Mouse (Mus musculus): ENCODE results near the gene 1700029H14Rik. TPM values are rescaled to one million over a fixed set of nuclear protein-coding genes. Genes with fewer than 3 reads are reported as not detected.

The 1700029H14Rik gene
- polyA plus RNA-seq, 1 experiment from 2014 or later = not detected

- ATAC-seq (replicated peaks) = no peak
- H3K9ac ChIP-seq = no peak overlapping the region
- no peak overlapping the region for H3K4me3 ChIP-seq
Observed at GRCm38 (mm10) chr8:13516728-13517127, 45.5 kb downstream of the 1700029H14Rik start.

DNA sequence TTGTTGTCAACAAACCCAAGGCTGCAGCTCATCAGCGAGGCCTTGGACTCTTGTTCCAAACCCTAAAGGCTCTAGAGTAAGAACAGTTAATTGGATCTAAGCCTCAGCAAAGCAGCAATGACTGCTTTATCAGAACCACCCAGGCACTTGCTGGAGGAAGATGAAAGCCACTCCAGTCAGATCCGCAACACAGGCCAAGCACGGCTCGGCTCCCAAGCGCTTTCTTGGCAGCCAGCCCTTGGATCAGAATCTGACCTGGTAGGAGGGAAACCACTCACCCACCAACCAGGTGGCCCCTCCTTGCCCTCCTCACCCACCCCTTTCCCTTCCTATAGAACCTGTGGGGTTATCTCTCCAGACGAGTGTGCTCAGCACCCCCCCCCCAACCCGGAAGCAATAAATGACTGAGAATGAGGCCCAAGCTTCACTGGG lies 46.2 kb downstream of the 1700029H14Rik start:
- 68% methylated on average over 7 of the region's 7 CpGs for WGBS
- Histone ChIP-seq H3K4me2 (no peak overlapping the region), H3K36me3 (replicated peaks) (no peaks in the 10 kb centered on the region)

More at GRCm38 (mm10) chr8:13516728-13517127, 45.5 kb downstream of the 1700029H14Rik start:
- Histone ChIP-seq H3K4me1 (no peaks in the 10 kb centered on the region), H3K36me3 (replicated peaks) (no peaks in the 10 kb centered on the region), H3K27me3 (replicated peaks) (no peaks in the 10 kb centered on the region), H3K9me3 (no peaks in the 10 kb centered on the region), H3K27ac (no peak overlapping the region), H3K4me2 (no peak overlapping the region)
- WGBS = 88% methylated on average over 5 of the region's 5 CpGs

DNA sequence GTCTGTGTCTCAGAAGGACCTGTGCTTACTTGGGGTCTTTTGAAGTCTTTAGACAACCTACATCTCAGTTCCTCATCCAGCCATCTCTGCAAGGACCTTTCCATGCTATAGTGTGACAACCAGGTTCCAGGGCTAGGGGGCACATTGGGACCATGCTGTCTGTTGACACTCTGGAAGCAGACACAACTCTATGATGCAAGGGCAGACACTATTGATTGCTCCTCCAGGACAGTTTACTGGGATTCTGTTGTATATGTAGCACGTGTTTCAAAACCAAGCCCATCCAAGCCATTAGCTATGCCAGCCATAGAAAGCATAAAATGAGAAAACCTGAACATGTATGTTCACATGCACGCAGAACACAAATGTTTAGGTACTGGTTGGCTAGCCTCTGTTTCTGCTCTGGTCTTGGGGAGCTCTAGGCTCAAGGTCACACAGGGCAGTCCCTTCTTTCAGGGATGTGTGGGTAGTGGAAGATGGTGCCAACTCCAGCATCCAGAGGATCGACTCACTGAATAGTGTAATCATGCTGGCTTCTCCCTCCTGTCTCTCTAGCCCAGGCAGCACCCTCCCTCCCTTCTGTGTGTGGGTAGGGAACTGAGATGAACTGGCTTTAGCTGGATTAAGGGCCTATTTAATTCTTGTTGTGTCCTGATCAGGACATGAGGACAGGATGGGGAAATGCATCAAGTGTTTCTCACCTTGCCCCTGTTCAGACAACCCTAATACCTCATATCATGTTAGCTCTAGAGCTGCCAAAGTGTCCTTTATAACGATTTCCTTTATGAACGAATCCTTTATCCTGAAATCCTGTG lies 48.5 kb downstream of the 1700029H14Rik start:
- Histone ChIP-seq H3K36me3 (replicated peaks) (no peaks in the 10 kb centered on the region), H3K4me3 (no peak overlapping the region), H3K27ac (no peak overlapping the region), H3K4me1 (no peaks in the 10 kb centered on the region), H3K9me3 (no peaks in the 10 kb centered on the region), H3K4me2 (no peak overlapping the region), H3K27me3 (replicated peaks) (no peaks in the 10 kb centered on the region), H3K9ac (no peak overlapping the region)
- 77% methylated on average over 5 of the region's 5 CpGs for WGBS
- ATAC-seq (replicated peaks) = no peak

More for the DNA sequence above, 46.2 kb downstream of the 1700029H14Rik start:
- no peaks in the 10 kb centered on the region for H3K9me3 ChIP-seq
- no peak overlapping the region for H3K27ac ChIP-seq
- H3K4me1 ChIP-seq = no peaks in the 10 kb centered on the region
- no peak overlapping the region for H3K9ac ChIP-seq
- no peak for ATAC-seq (replicated peaks)
- no peak overlapping the region for H3K4me3 ChIP-seq
- no peaks in the 10 kb centered on the region for H3K27me3 ChIP-seq (replicated peaks)

DNA sequence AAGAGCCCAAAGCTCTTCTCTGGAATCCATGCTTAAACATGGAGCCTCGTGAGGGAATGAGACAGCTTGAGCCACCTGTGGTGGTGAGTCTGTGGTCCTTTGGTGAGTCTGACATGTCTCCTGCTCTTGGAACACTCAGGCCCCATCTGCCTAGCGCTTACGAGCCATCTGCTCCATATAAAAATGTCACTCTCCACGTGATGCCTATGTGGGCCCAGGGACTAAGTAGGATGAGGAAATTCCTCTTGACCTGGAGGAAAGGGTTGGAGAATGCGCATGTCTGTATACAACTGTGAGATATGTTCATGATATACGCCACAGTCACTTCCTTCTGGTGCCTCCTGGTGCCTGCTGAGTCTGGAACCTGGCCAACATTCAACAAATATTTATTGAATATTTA lies 49.6 kb downstream of the 1700029H14Rik start:
- no peaks in the 10 kb centered on the region for H3K27me3 ChIP-seq (replicated peaks)
- H3K27ac ChIP-seq = no peak overlapping the region
- no peaks in the 10 kb centered on the region for H3K9me3 ChIP-seq
- H3K4me2 ChIP-seq = no peak overlapping the region
- no peak overlapping the region for H3K4me3 ChIP-seq
- ATAC-seq (replicated peaks) = no peak
- no peak overlapping the region for H3K9ac ChIP-seq
- 75% methylated on average over 6 of the region's 6 CpGs for WGBS
- H3K4me1 ChIP-seq = no peaks in the 10 kb centered on the region
- no peaks in the 10 kb centered on the region for H3K36me3 ChIP-seq (replicated peaks)

- no peak for ATAC-seq (replicated peaks)
- 61% methylated on average over 5 of the region's 5 CpGs for WGBS
- Histone ChIP-seq H3K27ac (no peak overlapping the region), H3K4me3 (no peak overlapping the region), H3K9ac (no peak overlapping the region), H3K4me2 (no peak overlapping the region), H3K4me1 (no peaks in the 10 kb centered on the region), H3K9me3 (no peaks in the 10 kb centered on the region), H3K27me3 (replicated peaks) (no peaks in the 10 kb centered on the region), H3K36me3 (replicated peaks) (no peaks in the 10 kb centered on the region)
Observed at GRCm38 (mm10) chr8:13512016-13512415, 50.2 kb downstream of the 1700029H14Rik start.

- Histone ChIP-seq H3K4me3 (no peak overlapping the region), H3K27me3 (replicated peaks) (no peaks in the 10 kb centered on the region), H3K4me1 (no peaks in the 10 kb centered on the region), H3K9me3 (no peaks in the 10 kb centered on the region), H3K36me3 (replicated peaks) (no peaks in the 10 kb centered on the region), H3K9ac (no peak overlapping the region), H3K27ac (no peak overlapping the region), H3K4me2 (no peak overlapping the region)
- no peak for ATAC-seq (replicated peaks)
- WGBS = 89% methylated on average over 3 of the region's 3 CpGs
Observed at GRCm38 (mm10) chr8:13507284-13507937, 54.9 kb downstream of the 1700029H14Rik start.

DNA sequence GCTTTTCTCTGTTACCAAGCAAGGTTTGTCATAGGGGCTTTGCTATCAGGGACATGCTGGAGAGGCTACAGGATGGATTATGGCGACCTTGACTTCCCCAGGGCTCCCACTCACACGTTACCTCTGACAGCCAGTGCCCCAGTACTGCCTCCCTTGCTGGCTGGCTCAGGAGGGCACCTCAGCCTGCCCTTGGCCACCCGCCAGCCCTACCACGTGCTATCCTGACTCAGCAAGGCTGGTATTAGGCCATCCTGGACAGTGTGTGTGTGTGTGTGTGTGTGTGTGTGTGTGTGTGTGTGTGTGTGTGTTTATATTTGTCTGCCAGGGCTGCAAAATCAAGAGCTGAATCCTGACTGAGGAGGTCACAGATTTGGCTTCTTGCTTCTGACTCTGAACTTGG lies 55.4 kb downstream of the 1700029H14Rik start:
- no peaks in the 10 kb centered on the region for H3K36me3 ChIP-seq (replicated peaks)
- H3K27me3 ChIP-seq (replicated peaks) = no peaks in the 10 kb centered on the region
- no peak overlapping the region for H3K9ac ChIP-seq
- H3K4me2 ChIP-seq = no peak overlapping the region
- no peak overlapping the region for H3K4me3 ChIP-seq
- H3K27ac ChIP-seq = no peak overlapping the region
- ATAC-seq (replicated peaks) = no peak
- no peaks in the 10 kb centered on the region for H3K9me3 ChIP-seq
- H3K4me1 ChIP-seq = no peaks in the 10 kb centered on the region
- 50% methylated on average over 4 of the region's 4 CpGs for WGBS

- no peaks in the 10 kb centered on the region for H3K27me3 ChIP-seq (replicated peaks)
- no peaks in the 10 kb centered on the region for H3K4me1 ChIP-seq
- H3K36me3 ChIP-seq (replicated peaks) = no peaks in the 10 kb centered on the region
- no peak overlapping the region for H3K4me3 ChIP-seq
- ATAC-seq (replicated peaks) = no peak
- no peak overlapping the region for H3K4me2 ChIP-seq
- H3K9me3 ChIP-seq = no peaks in the 10 kb centered on the region
- H3K27ac ChIP-seq = no peak overlapping the region
- no peak overlapping the region for H3K9ac ChIP-seq
Observed at GRCm38 (mm10) chr8:13504894-13505674, 57.2 kb downstream of the 1700029H14Rik start.

DNA sequence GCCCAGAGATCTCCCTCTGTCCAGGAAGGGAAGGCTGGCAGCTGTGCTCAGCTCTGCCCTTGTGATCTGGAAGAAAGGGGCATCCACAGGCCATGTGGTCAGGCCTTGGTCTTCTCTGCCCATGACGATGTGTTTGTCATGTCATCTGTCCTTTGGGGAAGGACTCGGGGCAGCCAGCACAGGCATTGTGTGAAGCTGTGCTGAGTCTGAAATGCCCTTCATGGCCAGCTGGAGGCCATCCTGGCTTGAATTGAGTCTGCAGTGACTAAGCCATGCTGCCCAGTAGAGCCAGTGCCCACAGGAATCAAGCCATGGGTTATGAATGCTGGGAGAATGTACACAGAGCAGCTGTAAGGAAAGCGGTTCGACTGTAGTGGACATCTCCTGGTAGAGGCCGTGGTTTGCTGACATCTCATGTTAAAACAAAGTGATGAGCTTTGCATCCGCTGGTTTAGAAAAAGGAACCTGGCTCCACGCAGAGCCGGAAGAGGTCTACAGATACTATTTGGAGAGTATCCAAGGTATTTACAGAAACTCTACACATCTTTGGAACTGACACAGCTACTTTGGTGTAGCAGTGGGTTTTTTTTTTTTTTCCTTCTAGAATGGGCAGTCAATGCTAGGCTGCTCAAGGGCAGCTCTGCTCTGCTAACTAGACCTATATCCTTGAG lies 58.2 kb downstream of the 1700029H14Rik start:
- no peak overlapping the region for H3K4me2 ChIP-seq
- H3K36me3 ChIP-seq (replicated peaks) = no peaks in the 10 kb centered on the region
- no peak overlapping the region for H3K4me3 ChIP-seq
- no peaks in the 10 kb centered on the region for H3K27me3 ChIP-seq (replicated peaks)
- ATAC-seq (replicated peaks) = no peak
- no peak overlapping the region for H3K9ac ChIP-seq
- H3K27ac ChIP-seq = no peak overlapping the region
- H3K9me3 ChIP-seq = no peaks in the 10 kb centered on the region
- 86% methylated on average over 8 of the region's 8 CpGs for WGBS
- H3K4me1 ChIP-seq = no peaks in the 10 kb centered on the region

GRCm38 (mm10) chr8:13501221-13501620 lies 61.0 kb downstream of the 1700029H14Rik start:
- Histone ChIP-seq H3K9ac (no peak overlapping the region), H3K4me3 (no peak overlapping the region), H3K27ac (no peak overlapping the region), H3K4me2 (no peak overlapping the region), H3K36me3 (replicated peaks) (no peaks in the 10 kb centered on the region), H3K9me3 (no peaks in the 10 kb centered on the region), H3K27me3 (replicated peaks) (no peaks in the 10 kb centered on the region), H3K4me1 (no peaks in the 10 kb centered on the region)
- ATAC-seq (replicated peaks) = no peak
- WGBS = 83% methylated on average over 3 of the region's 3 CpGs
